Mouse (Mus musculus) myocyte (in vitro differentiated cells): Measurements from ENCODE around the gene Mboat2.

Experiments
- CEBPB ChIP-seq: IDR thresholded peaks from 2 replicates; pipeline ENCODE4 v1.6.1; 2011; ENCODE audit warnings: mild to moderate bottlenecking, moderate library complexity; ENCODE audit not compliant: poor library complexity, insufficient read depth, severe bottlenecking
- E2F4 ChIP-seq: IDR thresholded peaks from one replicate; pipeline ENCODE4 v1.6.1; 2011; ENCODE audit warnings: mild to moderate bottlenecking, control low read depth, moderate library complexity; ENCODE audit not compliant: insufficient read depth
- MAX ChIP-seq: IDR thresholded peaks from one replicate; pipeline ENCODE4 v1.6.1; 2011; ENCODE audit warnings: low read depth, mild to moderate bottlenecking, control low read depth
- MYOG ChIP-seq, 3 experiments: IDR thresholded peaks; one replicate each; pipeline ENCODE4 v1.6.1; 2011; ENCODE audit warnings: control low read depth in 2 of 3, low read depth in 2 of 3, mild to moderate bottlenecking in 2 of 3; ENCODE audit not compliant: insufficient read length in 2 of 3, control insufficient read depth in 1 of 3, insufficient read depth in 1 of 3
- POLR2A ChIP-seq: IDR thresholded peaks from one replicate; pipeline ENCODE4 v1.6.1; 2011; ENCODE audit warnings: low read depth, mild to moderate bottlenecking, control low read depth, moderate library complexity; ENCODE audit not compliant: insufficient read length
- POLR2AphosphoS2 ChIP-seq: IDR thresholded peaks from one replicate; pipeline ENCODE4 v1.6.1; 2011; ENCODE audit warnings: low read depth, control low read depth; ENCODE audit not compliant: insufficient read length
- SRF ChIP-seq: IDR thresholded peaks from one replicate; pipeline ENCODE4 v1.6.1; 2011; ENCODE audit warnings: low read depth; ENCODE audit not compliant: control insufficient read depth, insufficient read length
- TCF12 ChIP-seq: IDR thresholded peaks from one replicate; pipeline ENCODE4 v1.6.1; 2011; ENCODE audit warnings: mild to moderate bottlenecking, control low read depth; ENCODE audit not compliant: poor library complexity, insufficient read depth, severe bottlenecking
- USF1 ChIP-seq: IDR thresholded peaks from one replicate; pipeline ENCODE4 v1.6.1; 2011; ENCODE audit warnings: low read depth, mild to moderate bottlenecking, control low read depth, moderate library complexity

GRCm38 (mm10) chr12:24830086-24830485, 593 bp upstream of the Mboat2 start:
- TF ChIP-seq TCF12 (no peak), SRF (no peak), MYOG (IDR thresholded peaks at IDR 0.05; ENCODE audit: control insufficient read depth in 1 of 3, insufficient read depth in 1 of 3, insufficient read length in 2 of 3, low read depth in 2 of 3) (no peak), CEBPB (no peak), MAX (no peak), POLR2AphosphoS2 (no peak), POLR2A (no peak), USF1 (no peak), E2F4 (no peak)
